Mouse (Mus musculus): Measurements from ENCODE around the gene Galnt6.

GRCm38 (mm10) chr15:100670004-100670403 lies 59.2 kb downstream of the Galnt6 start:
- TF ChIP-seq CTCF (IDR thresholded peaks at IDR 0.05; ENCODE audit: control insufficient read depth, insufficient read depth, insufficient read length) (no peak), MAX (IDR thresholded peaks at IDR 0.05) (no peak), MYOD1 (IDR thresholded peaks at IDR 0.05; ENCODE audit: control insufficient read depth, insufficient read length, low read depth) (no peak), MYOG (IDR thresholded peaks at IDR 0.05; ENCODE audit: control insufficient read depth, extremely low read depth, insufficient read length) (no peak), USF1 (IDR thresholded peaks at IDR 0.05; ENCODE audit: low read depth) (no peak)

Measured in C2C12 (cell line).